Mouse (Mus musculus): ENCODE results near the gene Tlr9.

- TF ChIP-seq CTCF (IDR thresholded peaks at IDR 0.05; ENCODE audit: low read depth) (peak; percentile 52), EP300 (IDR thresholded peaks at IDR 0.05; ENCODE audit: low read depth) (no peak)
Observed at GRCm38 (mm10) chr9:106215341-106216125, 6.9 kb upstream of the Tlr9 start.

Data from liver, postnatal 0 days (tissue).